Mouse (Mus musculus): ENCODE results near the gene Hmgxb4.

GRCm38 (mm10) chr8:75071627-75072346 lies 78.6 kb downstream of the Hmgxb4 start:
- no peak for TF ChIP-seq EP300 (IDR thresholded peaks at IDR 0.05; ENCODE audit: low read depth)
- TF ChIP-seq CTCF (IDR thresholded peaks at IDR 0.05; ENCODE audit: low read depth): peak; percentile 92
